Mouse (Mus musculus) fat pad, adult 2 months (tissue): ENCODE results near the gene Cdc27.

ENCODE experiments used
- DNase-seq: peaks from one replicate; pipeline ENCODE4 v3.0.0-alpha.2; 2011; ENCODE audit warnings: low read depth, low spot score; ENCODE audit errors: extremely low read depth

Cdc27 gene

DNA sequence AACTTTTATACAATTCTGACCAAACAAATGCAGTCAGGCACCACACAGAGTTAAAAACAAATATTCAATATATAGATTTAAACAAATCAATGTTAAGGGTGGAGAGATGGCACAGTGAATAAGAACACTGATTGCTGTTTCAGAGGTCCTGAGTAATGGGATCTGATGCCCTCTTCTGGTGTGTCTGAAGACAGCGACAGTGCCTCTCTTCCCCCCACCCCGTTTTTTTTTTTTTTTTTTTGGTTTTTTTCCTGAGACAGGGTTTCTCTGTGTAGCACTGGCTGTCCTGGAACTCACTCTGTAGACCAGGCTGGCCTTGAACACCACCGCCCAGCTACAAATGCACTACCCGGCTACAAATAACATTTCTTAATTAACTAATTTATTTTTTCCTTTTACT lies 42.0 kb downstream of the Cdc27 start:
- DNase-seq = no peak

GRCm38 (mm10) chr11:104488292-104488691 lies 62.1 kb downstream of the Cdc27 start:
- no peak for DNase-seq

DNA sequence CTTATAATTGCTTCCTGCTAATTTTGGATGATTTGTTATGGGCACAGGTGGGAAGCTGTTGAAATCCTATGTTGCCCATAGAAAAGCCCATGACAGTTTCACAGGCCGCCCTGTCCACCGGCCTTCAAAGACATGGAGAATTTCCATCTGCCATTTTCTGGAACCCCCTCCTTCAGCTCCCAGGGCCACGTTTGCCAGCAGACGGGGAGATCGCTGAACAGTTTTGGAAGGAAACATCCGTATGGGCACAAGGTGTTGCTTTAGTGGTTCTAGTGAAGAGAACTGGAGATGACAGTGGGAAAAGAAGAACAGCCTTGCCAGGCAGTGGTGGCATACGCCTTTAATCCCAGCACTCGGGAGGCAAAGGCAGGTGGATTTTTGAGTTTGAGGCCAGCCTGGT lies 68.4 kb downstream of the Cdc27 start:
- DNase-seq = no peak

DNA sequence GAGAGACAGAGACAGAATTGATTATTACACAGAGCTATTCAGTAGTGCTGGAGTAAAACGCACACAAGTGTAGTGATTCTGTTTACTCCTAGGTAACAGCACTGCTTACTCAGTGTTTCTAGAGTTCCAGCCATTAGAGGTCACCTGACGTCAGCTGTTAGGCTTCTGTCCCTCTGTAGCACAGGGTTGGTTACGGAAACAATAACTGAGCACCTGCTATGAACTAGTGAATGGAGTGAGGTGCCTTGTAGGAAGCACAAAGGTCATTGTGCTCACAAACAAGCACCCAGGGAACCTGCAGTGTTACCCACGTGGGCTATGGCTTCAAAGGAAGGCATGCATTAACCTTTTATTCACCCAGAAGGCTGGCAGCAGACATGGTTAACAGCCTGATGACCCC lies 70.9 kb downstream of the Cdc27 start:
- DNase-seq = no peak

DNA sequence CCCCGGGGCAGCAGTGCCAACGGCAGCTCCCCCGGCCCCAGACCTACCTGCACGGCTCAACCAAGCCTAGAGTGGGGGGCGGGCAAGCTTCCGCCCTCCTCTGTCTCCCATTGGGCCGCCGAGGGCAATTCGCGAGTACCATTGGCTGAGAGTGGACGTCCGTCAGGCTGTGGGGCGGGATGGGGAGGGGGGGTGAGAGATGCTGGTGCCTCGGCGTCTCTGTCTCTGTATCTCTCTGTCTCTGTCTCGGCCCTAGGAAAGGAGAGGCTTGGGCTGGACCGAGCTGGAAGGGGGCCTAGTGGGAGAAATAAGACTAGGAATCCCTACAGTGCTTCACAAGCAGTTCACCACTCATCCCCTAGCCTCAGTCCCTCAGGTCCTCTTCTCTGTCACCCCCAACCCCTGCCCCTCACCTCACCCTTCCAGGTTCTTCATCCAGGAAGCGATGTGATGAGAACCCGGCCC lies 81.0 kb downstream of the Cdc27 start:
- DNase-seq = peak; percentile 37

DNA sequence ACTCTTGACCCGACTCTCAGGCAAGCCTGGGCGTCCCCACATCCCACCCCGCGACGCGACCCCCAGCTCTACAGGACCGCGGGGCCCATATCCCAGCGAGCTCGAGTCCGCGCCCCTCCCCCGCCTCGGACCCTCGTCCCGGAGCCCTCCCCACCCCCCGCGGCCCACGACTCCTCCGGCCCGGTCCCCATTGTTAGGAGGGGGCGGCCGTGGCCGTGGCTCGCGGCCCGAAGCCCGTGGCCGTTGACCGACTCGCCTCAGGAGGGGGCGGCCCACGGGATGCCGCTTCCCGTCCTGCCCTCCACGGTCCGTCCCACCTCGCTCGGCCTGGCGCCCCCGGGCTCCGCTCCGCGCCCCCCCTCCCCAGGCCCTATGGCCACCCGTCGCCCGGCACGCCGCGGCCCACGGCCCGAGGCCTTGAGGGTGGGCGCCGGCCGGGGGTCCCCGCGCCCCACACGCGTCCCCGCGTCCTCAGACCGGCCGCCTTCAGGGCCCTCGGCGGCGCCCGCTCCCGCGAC lies 81.6 kb downstream of the Cdc27 start, which contains the start of gene Kansl1:
TSS of gene Kansl1 (minus strand) at position 111 of the 518 bp plus-strand sequence.
- no peak for DNase-seq

DNA sequence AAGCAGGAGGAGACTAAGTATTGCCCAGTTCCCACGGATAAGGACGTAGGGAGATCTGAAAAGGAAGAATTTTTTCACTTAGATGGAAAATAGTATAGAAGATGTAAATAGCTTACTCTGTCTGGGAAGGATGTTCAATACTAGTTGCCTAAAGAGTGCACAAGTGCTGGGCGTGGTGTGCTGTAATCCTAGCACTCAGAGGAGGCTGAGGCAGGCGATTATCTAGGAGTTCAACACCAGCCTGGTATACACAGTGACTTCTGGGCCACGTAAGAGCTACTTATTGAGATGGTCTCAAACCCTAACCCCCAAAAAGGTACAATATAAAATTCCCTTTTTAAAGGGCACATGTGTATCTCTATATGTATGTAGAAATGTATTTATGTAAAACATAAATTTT lies 82.7 kb downstream of the Cdc27 start:
- no peak for DNase-seq

DNA sequence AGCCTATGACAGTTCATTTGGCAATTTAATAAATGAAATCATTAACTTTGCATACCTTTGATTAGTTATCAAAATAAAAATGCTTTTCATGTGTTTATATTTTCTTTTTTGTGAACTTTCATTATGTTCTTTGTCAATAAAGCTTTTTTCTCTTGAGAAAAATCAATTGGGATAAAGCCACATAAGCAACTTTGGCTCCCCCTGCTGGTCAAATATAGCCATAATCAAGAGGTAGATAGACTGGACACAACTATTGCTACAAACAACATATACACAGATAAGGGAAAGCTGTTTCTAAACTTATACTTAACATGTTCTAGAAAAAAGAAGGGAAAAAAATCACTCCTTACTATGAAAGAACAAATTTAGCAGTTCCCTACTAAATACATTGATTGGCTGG lies 88.9 kb downstream of the Cdc27 start:
- no peak for DNase-seq

- DNase-seq = no peak
These were observed 90.7 kb downstream of the Cdc27 start for GRCm38 (mm10) chr11:104459671-104460070.

DNA sequence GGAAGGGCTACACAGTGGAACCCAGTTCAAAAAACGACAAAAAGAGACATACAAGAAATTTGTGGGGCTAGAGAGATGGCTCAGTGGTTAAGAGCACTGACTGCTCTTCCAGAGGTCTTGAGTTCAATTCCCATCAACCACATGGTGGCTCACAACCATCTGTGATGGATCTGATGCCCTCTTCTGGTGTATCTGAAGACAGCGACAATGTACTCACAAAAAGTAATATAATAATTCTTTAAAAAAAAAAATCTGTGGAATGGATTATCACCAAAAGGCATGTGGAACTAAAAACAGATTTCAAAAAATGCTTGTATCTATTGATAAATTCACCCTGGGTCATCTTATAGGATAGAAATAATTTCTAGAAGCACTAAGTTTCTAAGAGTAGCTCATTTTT lies 91.9 kb downstream of the Cdc27 start:
- DNase-seq = no peak
